Mouse (Mus musculus): Measurements from ENCODE around the gene Paip2b. TPM values are rescaled to one million over a fixed set of nuclear protein-coding genes. Genes with fewer than 3 reads are reported as not detected.

The Paip2b gene
- total RNA-seq (2012; rRNA removed) (30.9 and 31.1 TPM in 2 replicates), total RNA-seq (2014; rRNA removed) (36.3 and 39.0 TPM in 2 replicates), polyA plus RNA-seq (2012; ENCODE audit: insufficient read length, low read depth) (26.7 and 34.2 TPM in 2 replicates)

GRCm38 (mm10) chr6:83831606-83832123, at the start of gene Paip2b:
Gene Paip2b, minus strand, starts transcription at chr6:83831741.
- peaks cover 5 to 22% of the 10 kb centered on the region in 2 experiments for H3K4me1 ChIP-seq (ENCODE audit: control insufficient read depth in 1 of 2, insufficient read depth in 2 of 2)
- no peak for TF ChIP-seq ETS1 (conservative IDR thresholded peaks at IDR 0.05; ENCODE audit: low read depth, low read length)
- no peak for TF ChIP-seq PAX5 (IDR thresholded peaks at IDR 0.05; ENCODE audit: low read length)
- TF ChIP-seq MXI1 (IDR thresholded peaks at IDR 0.05; ENCODE audit: low read depth, low read length), result peak; percentile 73
- peak; percentile 94 for TF ChIP-seq TCF12 (IDR thresholded peaks at IDR 0.05; ENCODE audit: low read depth, low read length)
- TF ChIP-seq RCOR1 (conservative IDR thresholded peaks at IDR 0.05; ENCODE audit: low read depth, low read length), result no peak
- TF ChIP-seq POLR2AphosphoS2 (IDR thresholded peaks at IDR 0.05; ENCODE audit: low read depth, low read length), result peak; percentile 73; the same call in 1 of the 2 replicates
- no peak for TF ChIP-seq MAFK (IDR thresholded peaks at IDR 0.05; ENCODE audit: insufficient replicate concordance, low read length)
- no peak for TF ChIP-seq UBTF (IDR thresholded peaks at IDR 0.05; ENCODE audit: low read depth, low read length)
- TF ChIP-seq HCFC1 (IDR thresholded peaks at IDR 0.05; ENCODE audit: low read depth, low read length), result peak; percentile 40
- TF ChIP-seq JUND (conservative IDR thresholded peaks at IDR 0.05; ENCODE audit: low read depth, low read length), result no peak
- peak; percentile 78 for TF ChIP-seq MAX (IDR thresholded peaks at IDR 0.05; ENCODE audit: low read length)
- no peak for TF ChIP-seq ZNF384 (IDR thresholded peaks at IDR 0.05; ENCODE audit: low read depth, low read length)
- peak; percentile 32; the same call in 1 of the 2 replicates for TF ChIP-seq IRF4 (IDR thresholded peaks at IDR 0.05; ENCODE audit: low read depth, low read length)
- no peak for TF ChIP-seq MEF2A (IDR thresholded peaks at IDR 0.05; ENCODE audit: borderline replicate concordance, low read depth, low read length)
- TF ChIP-seq RAD21 (IDR thresholded peaks at IDR 0.05; ENCODE audit: low read depth, low read length), result no peak
- TF ChIP-seq POLR2A (IDR thresholded peaks at IDR 0.05; ENCODE audit: low read depth, low read length), result peak; percentile 99
- no peak for TF ChIP-seq USF2 (conservative IDR thresholded peaks at IDR 0.05; ENCODE audit: low read depth, low read length)
- peak; percentile 81; the same call in 1 of the 2 replicates for TF ChIP-seq TBP (conservative IDR thresholded peaks at IDR 0.05; ENCODE audit: low read depth, low read length)
- TF ChIP-seq CTCF (conservative IDR thresholded peaks at IDR 0.05 in 1 of 2, IDR thresholded peaks at IDR 0.05 in 1 of 2; ENCODE audit: low read depth in 2 of 2, low read length in 2 of 2), result peak in 1 of 2 experiments; percentile 42; a peak in 2 of 4 replicates
- no peak for TF ChIP-seq CHD1 (IDR thresholded peaks at IDR 0.05; ENCODE audit: low read depth, low read length)
- TF ChIP-seq BHLHE40 (IDR thresholded peaks at IDR 0.05; ENCODE audit: low read depth, low read length), result no peak
- 0 out of 2 replicates have a peak, but pooled peaks have one; percentile 15 for TF ChIP-seq ELF1 (IDR thresholded peaks at IDR 0.05; ENCODE audit: low read depth, low read length)
- TF ChIP-seq NELFE (IDR thresholded peaks at IDR 0.05; ENCODE audit: low read depth, low read length), result peak; percentile 89
- no peak for TF ChIP-seq MYC (IDR thresholded peaks at IDR 0.05; ENCODE audit: low read depth, low read length)
- TF ChIP-seq ZKSCAN1 (IDR thresholded peaks at IDR 0.05; ENCODE audit: borderline replicate concordance, low read depth, low read length), result no peak
- TF ChIP-seq ZMIZ1 (IDR thresholded peaks at IDR 0.05; ENCODE audit: low read depth, low read length), result peak; percentile 96
- no peak for TF ChIP-seq JUN (IDR thresholded peaks at IDR 0.05; ENCODE audit: insufficient read depth, low read depth, low read length)
- TF ChIP-seq NRF1 (IDR thresholded peaks at IDR 0.05; ENCODE audit: low read depth, low read length), result peak; percentile 65
- TF ChIP-seq CHD2 (IDR thresholded peaks at IDR 0.05; ENCODE audit: low read length), result peak; percentile 97
- TF ChIP-seq SIN3A (IDR thresholded peaks at IDR 0.05; ENCODE audit: low read length), result peak; percentile 70
- 0 out of 2 replicates have a peak, but pooled peaks have one; percentile 54 for TF ChIP-seq KAT2A (IDR thresholded peaks at IDR 0.05; ENCODE audit: insufficient replicate concordance, low read length)
- peak within 1 kb of the TSS; percentile 92 for H3K4me2 ChIP-seq (ENCODE audit: insufficient read depth, low read depth, poor library complexity, severe bottlenecking)
- peaks cover 0 to 11% of the 10 kb centered on the region in 2 experiments for H3K36me3 ChIP-seq (replicated peaks in 1 of 2; ENCODE audit: control insufficient read depth in 1 of 2, insufficient read depth in 1 of 2, low read length in 1 of 2)
- H3K4me3 ChIP-seq (replicated peaks in 1 of 3; ENCODE audit: low read depth in 2 of 3, low read length in 2 of 3, poor library complexity in 1 of 3), result peak within 1 kb of the TSS; percentile 58 to 85 (median 68)
- H3K9ac ChIP-seq (ENCODE audit: insufficient read depth, low read depth), result peak within 1 kb of the TSS; percentile 79
- peaks cover 3% of the 10 kb centered on the region; the same call in 1 of the 2 replicates for H3K79me2 ChIP-seq (replicated peaks; ENCODE audit: control insufficient read depth, extremely low read depth, insufficient read depth, poor library complexity, severe bottlenecking)
- in situ Hi-C loops (cut with MboI; ENCODE audit: low pct_ligation_motif_present, low pct_unique_long_range_greater_than_20kb, low sequenced_read_pairs), result no loop called here
- peak; percentile 100 for DNase-seq (ENCODE audit: extremely low read depth)
- peaks cover 7% of the 10 kb centered on the region for H3K27me3 ChIP-seq (replicated peaks)
- dilution Hi-C loops (cut with MboI; ENCODE audit: extremely low pct_ligation_motif_present, extremely low pct_unique_long_range_greater_than_20kb, low sequenced_read_pairs), result no loop called here
- H3K9me3 ChIP-seq (replicated peaks; ENCODE audit: low read length), result no peaks in the 10 kb centered on the region
- H3K27ac ChIP-seq (ENCODE audit: insufficient read depth, low read depth), result peak within 1 kb of the TSS; percentile 68
